Comparison of ENCODE assay signal across 31 mouse cellular contexts in the genomic region with DNA sequence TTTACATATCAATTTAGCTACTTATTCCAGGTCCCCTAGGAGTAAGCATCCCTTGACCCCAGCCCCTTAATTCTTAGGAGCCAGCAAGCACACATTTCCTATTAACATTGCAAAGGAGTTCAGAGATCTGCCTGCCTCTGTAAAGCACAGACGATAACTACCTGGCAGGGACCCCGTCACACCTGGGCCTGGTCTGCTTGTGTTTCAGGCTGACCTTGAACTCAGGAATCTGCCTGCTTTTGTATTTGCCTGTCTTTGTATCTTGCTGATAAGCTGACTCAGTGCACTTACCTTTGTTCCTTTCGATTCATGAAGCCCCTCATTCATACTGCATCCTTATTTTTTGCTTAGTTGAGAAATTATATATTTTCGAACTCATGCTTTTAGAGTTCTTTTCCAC. TPM values are rescaled to one million over a fixed set of nuclear protein-coding genes. Genes with fewer than 3 reads are reported as not detected.
DNase-seq lines count a peak whose midpoint lies in the region; TF ChIP-seq lines count a peak whose summit lies in the region.
"Had no signal": no experiment of that assay in that cellular context is flagged by ENCODE, and none has a peak within 500 bp of the region (broad histone marks: within the 10 kb centered on the region; RNA-seq: fewer than 3 reads in every experiment).

No protein-coding gene starts in this region.

- TF ChIP-seq POLR2A in heart, adult 2 months (IDR thresholded peaks at IDR 0.05; ENCODE audit: insufficient read depth, low read depth, low read length) = no peak

- intact Hi-C loops in heart, adult 2 months (cut with DNase I) = no loop called here

- TF ChIP-seq CTCF in heart, adult 2 months (IDR thresholded peaks at IDR 0.05) = no peak

- H3K9ac ChIP-seq in heart, adult 2 months (ENCODE audit: low read depth, low read length) = no peak overlapping the region
- H3K9ac ChIP-seq: embryonic facial prominence, embryonic 13.5 days; embryonic facial prominence, embryonic 15.5 days; forebrain, embryonic 13.5 days had no signal

- H3K4me3 ChIP-seq in heart, embryonic 10.5 days = no peak overlapping the region
- H3K4me3 ChIP-seq in heart, adult 2 months = no peak overlapping the region
- H3K4me3 ChIP-seq: embryonic facial prominence, embryonic 13.5 days; embryonic facial prominence, embryonic 15.5 days; erythroblast, embryonic 14.5 days; forebrain, embryonic 10.5 days; forebrain, embryonic 13.5 days had no signal

- H3K79me2 ChIP-seq in heart, adult 2 months (replicated peaks; ENCODE audit: control insufficient read depth, insufficient read depth, low read length) = no peaks in the 10 kb centered on the region

- TF ChIP-seq EP300 in heart, adult 2 months (IDR thresholded peaks at IDR 0.05; ENCODE audit: insufficient read depth, low read depth, low read length) = no peak

- peaks cover 20% of the 10 kb centered on the region for H3K36me3 ChIP-seq in heart, embryonic 10.5 days
- no peaks in the 10 kb centered on the region for H3K36me3 ChIP-seq in heart, adult 2 months (ENCODE audit: control insufficient read depth, insufficient read depth, low read length)

- 89% methylated on average over 4 of the region's 4 CpGs for WGBS in heart, embryonic 10.5 days
- 87% methylated on average over 4 of the region's 4 CpGs for WGBS in heart, adult 2 months

- peak; percentile 53 for DNase-seq in heart, adult 11 months
- no peak for DNase-seq in heart, embryonic 10.5 days (ENCODE audit: low spot score)
- DNase-seq in ES-CJ7 (ENCODE audit: low read depth, low spot score) (peak; percentile 65), R1 (ENCODE audit: low read depth, low spot score) (peak; percentile 71)
- no peak for DNase-seq in thymus, postnatal 14 days
- DNase-seq in frontal cortex, postnatal 10 days (ENCODE audit: low spot score in 2 of 2) = no peak
- no peak for DNase-seq in heart, adult 2 months
- DNase-seq: adrenal gland, adult 8-10 months; adrenal gland, postnatal 25 days; cerebellum, adult 11 months; cerebellum, adult 18-20 months; cerebellum, adult 8-10 months; cerebellum, adult 9-11 months; cerebellum, postnatal 14 days; cerebellum, postnatal 36 days; embryo, embryonic 11 days had no signal

- no peaks in the 10 kb centered on the region for H3K27me3 ChIP-seq in heart, embryonic 10.5 days (ENCODE audit: insufficient read depth, poor library complexity, severe bottlenecking)
- no peaks in the 10 kb centered on the region for H3K27me3 ChIP-seq in heart, adult 2 months (ENCODE audit: control insufficient read depth, insufficient read depth, low read length)
- H3K27me3 ChIP-seq: embryonic facial prominence, embryonic 13.5 days; embryonic facial prominence, embryonic 15.5 days; forebrain, embryonic 13.5 days; Patski had no signal

- H3K4me1 ChIP-seq in heart, embryonic 10.5 days = peaks cover 6% of the 10 kb centered on the region; the same call in 1 of the 2 replicates
- H3K4me1 ChIP-seq in heart, adult 2 months (ENCODE audit: control insufficient read depth, insufficient read depth, low read length) = no peaks in the 10 kb centered on the region
- H3K4me1 ChIP-seq: embryonic facial prominence, embryonic 13.5 days; embryonic facial prominence, embryonic 15.5 days; forebrain, embryonic 10.5 days; forebrain, embryonic 13.5 days had no signal

- no peak overlapping the region for H3K27ac ChIP-seq in heart, embryonic 10.5 days
- no peak overlapping the region for H3K27ac ChIP-seq in heart, adult 2 months
- H3K27ac ChIP-seq: embryonic facial prominence, embryonic 13.5 days; embryonic facial prominence, embryonic 15.5 days; forebrain, embryonic 10.5 days; forebrain, embryonic 13.5 days had no signal

- H3K9me3 ChIP-seq in heart, embryonic 10.5 days = no peaks in the 10 kb centered on the region
- H3K9me3 ChIP-seq: embryonic facial prominence, embryonic 13.5 days; embryonic facial prominence, embryonic 15.5 days; forebrain, embryonic 10.5 days; forebrain, embryonic 13.5 days; G1E had no signal

RNA-seq across cellular contexts. Expression of a gene that starts 21.4 kb away (rescaled TPM):
- 90.6 and 102 TPM in 2 replicates for polyA plus RNA-seq in heart, embryonic 10.5 days (2016; fragmentation: Nextera tagmentation; extraction: Ambion mirVana)
- 10 to 100 TPM; 81.7 to 99.2 TPM for total RNA-seq in heart, adult 2 months (2021)
- polyA plus RNA-seq in heart, adult 2 months (2012; rRNA removed) = 40.2 and 63.3 TPM in 2 replicates

RNA-seq across cellular contexts. Expression of a gene that starts 21.7 kb away (rescaled TPM):
- polyA plus RNA-seq in heart, embryonic 10.5 days (2016; fragmentation: Nextera tagmentation; extraction: Ambion mirVana) = 26.5 and 36.6 TPM in 2 replicates
- 10 to 100 TPM; 49.5 to 54.9 TPM for total RNA-seq in heart, adult 2 months (2021)
- 53.9 and 92.7 TPM in 2 replicates for polyA plus RNA-seq in heart, adult 2 months (2012; rRNA removed)

RNA-seq across cellular contexts. Expression of a gene that starts 34.9 kb away (rescaled TPM):
- polyA plus RNA-seq in heart, embryonic 10.5 days (2016; fragmentation: Nextera tagmentation; extraction: Ambion mirVana) = not detected in 2 replicates
- total RNA-seq in heart, adult 2 months (2021) = not detected
- not detected in 2 replicates for polyA plus RNA-seq in heart, adult 2 months (2012; rRNA removed)
- total RNA-seq: adrenal gland, adult 18-20 months; adrenal gland, adult 8-10 months; adrenal gland, postnatal 25 days; adrenal gland, postnatal 4 days; common myeloid progenitor, adult 5-6 weeks had no signal
- polyA plus RNA-seq: brain, embryonic 14.5 days; C2C12; embryonic facial prominence, embryonic 11.5 days; embryonic facial prominence, embryonic 13.5 days; embryonic facial prominence, embryonic 15.5 days; erythroblast, embryonic 14.5 days; forebrain, embryonic 10.5 days; forebrain, embryonic 13.5 days; forebrain, embryonic 16.5 days; frontal cortex, adult 2 months; G1E; Patski had no signal

RNA-seq across cellular contexts. Expression of a gene that starts 52.8 kb away (rescaled TPM):
- polyA plus RNA-seq in heart, embryonic 10.5 days (2016; fragmentation: Nextera tagmentation; extraction: Ambion mirVana) = 102 and 112 TPM in 2 replicates
- 100 to 1,000 TPM; 135 to 196 TPM for total RNA-seq in heart, adult 2 months (2021)
- polyA plus RNA-seq in heart, adult 2 months (2012; rRNA removed) = 36.7 and 72.2 TPM in 2 replicates

Comparison
In these comparisons a context has a peak if more than half of its experiments do, and no peak if none do; other contexts are left out.
1. DNase-seq: peak in heart, adult 11 months (single experiment), ES-CJ7 (single experiment) and R1 (single experiment); none in heart, embryonic 10.5 days (single experiment), thymus, postnatal 14 days (single experiment), frontal cortex, postnatal 10 days (0 of 2) and heart, adult 2 months (0 of 2).